Mouse (Mus musculus): ENCODE measurements at regions not wholly inside any gene's neighbourhood (a gene's known extent, or its start where the extent isn't known, plus 50 kb on each side); places are given as distances from the start of the nearest gene placed in this dataset.

GRCm38 (mm10) chr5:47185868-47186267 lies 797.1 kb upstream of the Slit2 start:
- DNase-seq, result no peak

- no peak for DNase-seq
Observed at GRCm38 (mm10) chr5:47202164-47202914, 780.6 kb upstream of the Slit2 start.

DNA sequence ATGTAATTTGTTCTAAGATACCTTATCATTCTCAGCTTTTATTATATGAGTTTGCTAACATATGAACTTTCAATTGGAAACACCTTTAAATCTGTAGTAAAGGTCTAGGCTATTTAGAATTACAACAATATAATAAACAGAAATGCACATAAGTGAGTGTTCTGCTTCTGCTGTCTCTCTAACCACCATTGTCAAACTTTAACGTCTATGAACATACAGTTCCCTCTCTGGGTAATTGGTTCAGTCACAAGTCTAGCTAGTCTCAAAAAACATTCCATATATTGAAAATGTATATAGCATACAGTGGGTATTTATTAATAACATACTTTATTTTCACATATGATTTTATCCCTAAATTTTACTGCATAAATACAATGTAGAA lies 780.0 kb upstream of the Slit2 start:
- DNase-seq, result no peak

GRCm38 (mm10) chr5:47210542-47210941 lies 772.4 kb upstream of the Slit2 start:
- no peak for DNase-seq

DNA sequence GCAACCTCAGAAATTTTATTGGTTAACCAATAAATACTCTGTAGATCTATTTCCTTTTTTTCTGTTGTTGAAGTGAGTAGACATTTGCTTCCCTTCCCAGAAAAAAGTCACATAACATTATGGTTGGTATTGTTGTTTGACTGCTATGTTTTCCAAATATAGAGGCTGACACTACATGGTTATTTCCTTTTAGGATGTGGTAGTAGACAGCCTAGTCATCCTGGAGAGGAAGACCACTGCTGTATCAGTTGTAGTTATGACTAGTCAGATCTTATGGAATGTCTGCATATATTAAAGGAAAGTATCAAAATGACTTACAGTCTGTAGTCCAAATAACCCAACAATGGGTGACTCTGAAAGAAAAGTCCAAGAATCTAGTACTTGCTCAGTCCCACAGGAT lies 767.5 kb upstream of the Slit2 start:
- DNase-seq, result no peak

- no peak for DNase-seq
Observed at GRCm38 (mm10) chr5:47225247-47225646, 757.7 kb upstream of the Slit2 start.

GRCm38 (mm10) chr5:47236094-47236493 lies 746.8 kb upstream of the Slit2 start:
- DNase-seq, result no peak

DNA sequence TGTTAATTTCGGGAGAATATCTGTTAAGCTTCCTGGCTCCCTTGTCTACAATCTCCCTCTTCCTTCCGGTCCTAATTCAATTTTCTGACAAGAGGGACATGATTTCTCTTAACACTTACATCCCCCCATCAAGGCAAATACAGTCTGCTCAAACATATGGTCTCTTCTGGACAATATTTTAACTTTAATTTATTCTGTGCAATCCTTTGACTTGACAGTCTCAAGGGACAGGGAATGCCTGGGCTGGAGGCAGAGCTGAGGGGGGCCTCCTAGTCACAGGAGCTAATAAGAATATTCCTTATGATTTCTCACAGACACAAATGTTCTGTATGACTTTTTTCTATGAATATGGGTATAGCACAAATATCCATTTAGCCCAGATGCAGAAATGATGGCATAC lies 742.9 kb upstream of the Slit2 start:
- no peak for DNase-seq

DNA sequence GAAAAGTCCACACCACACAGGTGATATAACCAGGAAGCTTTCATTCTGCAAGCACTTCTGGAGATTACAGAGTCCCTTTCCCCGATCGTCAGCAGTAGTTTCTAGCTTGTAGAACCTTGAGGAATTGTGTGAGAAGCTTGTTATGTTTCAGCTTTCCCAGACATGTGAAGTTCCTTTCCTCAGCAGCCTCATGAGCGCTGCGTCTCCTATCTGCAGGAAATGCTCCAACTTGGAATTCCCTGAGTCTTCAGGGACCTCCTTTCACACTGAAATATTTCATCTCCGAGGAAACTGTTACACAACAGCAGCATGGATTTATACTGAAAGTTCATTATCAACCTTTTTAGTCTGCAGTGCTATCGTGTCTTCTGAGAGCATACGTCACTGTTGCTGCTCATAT lies 742.4 kb upstream of the Slit2 start:
- DNase-seq, result no peak

- DNase-seq, result no peak
Observed at GRCm38 (mm10) chr5:47254835-47255369, 728.0 kb upstream of the Slit2 start.

DNA sequence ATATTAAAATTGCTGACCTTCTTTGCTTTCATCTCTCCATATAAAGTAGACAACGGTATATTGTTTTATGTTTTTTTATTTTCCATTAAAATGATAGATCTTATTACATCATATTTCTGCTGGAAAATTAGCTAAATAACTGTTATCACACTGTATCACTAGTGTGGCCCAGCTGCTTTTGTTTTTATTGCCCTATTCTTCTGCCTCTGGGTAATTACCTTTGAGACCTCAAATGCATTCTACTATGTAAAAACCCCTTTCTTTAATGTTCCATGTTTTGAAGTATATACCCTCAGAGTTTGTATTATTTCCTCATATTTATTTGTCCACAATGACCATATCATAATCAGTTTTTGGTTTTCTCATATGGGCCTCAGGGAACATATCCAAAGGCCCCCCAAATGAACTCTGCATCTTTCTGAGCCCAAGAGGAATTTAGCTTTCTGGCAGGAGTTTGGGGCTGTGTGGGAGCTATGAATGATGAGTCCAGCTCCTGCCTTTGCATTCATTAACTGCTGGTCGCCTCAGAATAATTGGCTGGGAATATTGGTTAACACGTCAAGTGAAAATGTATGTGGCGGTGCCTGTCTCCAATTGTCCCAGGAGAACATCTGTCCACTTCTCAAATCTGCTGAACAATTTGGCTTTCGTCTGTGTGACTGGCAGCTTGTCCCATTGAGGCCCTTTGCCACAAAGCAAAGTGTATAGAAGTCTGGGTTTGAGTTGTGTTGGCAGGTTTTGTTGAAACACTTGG lies 721.1 kb upstream of the Slit2 start:
- no peak for DNase-seq

- DNase-seq, result no peak
Observed at GRCm38 (mm10) chr5:47272642-47273041, 710.3 kb upstream of the Slit2 start.

GRCm38 (mm10) chr5:47273389-47274255 lies 709.3 kb upstream of the Slit2 start:
- DNase-seq, result no peak

GRCm38 (mm10) chr5:47274256-47274638 lies 708.7 kb upstream of the Slit2 start:
- DNase-seq, result no peak

GRCm38 (mm10) chr5:47276231-47277195 lies 706.4 kb upstream of the Slit2 start:
- no peak for DNase-seq

DNA sequence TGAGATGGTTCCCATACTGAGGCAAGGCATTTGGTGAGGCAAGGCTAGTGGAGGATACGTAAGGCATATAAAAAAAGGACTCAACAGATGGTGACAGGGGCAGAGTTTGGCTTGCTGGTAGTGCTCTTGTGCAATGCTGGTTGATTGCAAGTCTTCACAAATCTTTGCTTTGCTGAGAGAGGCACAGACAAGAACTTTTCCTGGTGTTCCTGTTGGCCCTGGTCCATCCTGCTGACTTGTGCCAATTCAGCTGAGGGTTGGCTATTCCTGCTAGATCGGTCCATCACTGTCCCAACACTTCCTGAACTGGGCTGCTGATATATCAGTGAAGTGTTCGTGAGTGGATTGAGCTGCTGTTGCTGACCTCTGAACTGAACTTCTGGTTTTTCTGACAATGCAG lies 703.3 kb upstream of the Slit2 start:
- DNase-seq, result no peak

GRCm38 (mm10) chr5:47299602-47300001 lies 683.3 kb upstream of the Slit2 start:
- no peak for DNase-seq

GRCm38 (mm10) chr5:47317506-47317905 lies 665.4 kb upstream of the Slit2 start:
- DNase-seq, result no peak

- DNase-seq, result no peak
Observed at GRCm38 (mm10) chr5:47318147-47318546, 664.8 kb upstream of the Slit2 start.

- no peak for DNase-seq
Observed at GRCm38 (mm10) chr5:47322511-47323167, 660.3 kb upstream of the Slit2 start.

GRCm38 (mm10) chr5:47334299-47334698 lies 648.6 kb upstream of the Slit2 start:
- no peak for DNase-seq

Measured in liver (tissue).